Mouse (Mus musculus): ENCODE measurements around the gene Nmrk2.

Nmrk2 gene

DNA sequence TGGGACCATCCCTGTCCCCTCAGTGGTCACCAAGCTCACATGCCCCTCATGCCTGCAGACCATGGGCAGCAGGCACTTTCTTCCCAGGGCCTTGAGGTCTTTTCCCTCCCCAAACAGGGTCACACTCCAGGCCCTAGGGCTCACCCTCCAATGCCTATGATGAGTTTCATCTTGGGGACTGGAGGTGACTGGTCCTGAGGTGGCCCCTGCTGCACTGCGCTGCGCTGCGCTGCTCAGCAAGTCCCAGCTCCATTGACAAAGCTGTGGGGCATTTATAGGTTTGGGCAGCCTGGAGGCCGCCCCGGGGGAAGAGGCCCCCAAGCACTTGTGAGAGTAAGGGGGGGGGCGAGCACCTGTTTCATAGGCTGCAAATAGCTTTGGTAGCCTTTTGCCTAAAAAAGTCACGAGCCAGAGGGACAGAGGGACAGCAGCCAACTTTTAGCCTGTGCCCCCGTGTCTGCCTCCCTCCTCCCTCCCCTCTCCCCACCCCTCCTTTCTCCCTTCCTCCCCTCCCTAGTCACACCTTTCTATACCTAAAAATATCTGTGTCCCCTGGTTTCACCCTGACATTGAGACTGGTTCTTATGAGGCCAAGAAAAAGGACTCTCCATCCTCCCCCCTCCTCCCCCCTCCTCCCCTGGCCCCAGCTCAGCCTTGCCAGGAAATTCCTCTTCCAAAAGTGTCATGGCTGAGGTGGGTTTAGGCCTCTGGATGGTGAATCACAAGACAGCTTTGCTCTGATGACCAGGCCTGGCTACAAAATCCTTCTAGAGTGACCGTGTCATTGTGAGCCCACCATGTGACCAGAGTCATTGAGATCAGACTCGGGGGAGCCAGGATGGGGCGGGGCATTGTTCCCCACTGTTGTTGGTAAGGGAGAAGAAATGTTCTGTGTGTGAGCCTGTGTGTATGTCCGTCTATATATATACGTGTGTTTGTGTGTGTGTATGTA, at the start of gene Nmrk2:
Gene Nmrk2 (minus strand): TSS at position 245 of the 952 bp plus-strand sequence.
- in situ Hi-C loops (cut with MboI, MseI): loop anchor here (25.0 kb wide), 1 partner anchor 2010 kb away; no protein-coding TSS in a partner anchor

DNA sequence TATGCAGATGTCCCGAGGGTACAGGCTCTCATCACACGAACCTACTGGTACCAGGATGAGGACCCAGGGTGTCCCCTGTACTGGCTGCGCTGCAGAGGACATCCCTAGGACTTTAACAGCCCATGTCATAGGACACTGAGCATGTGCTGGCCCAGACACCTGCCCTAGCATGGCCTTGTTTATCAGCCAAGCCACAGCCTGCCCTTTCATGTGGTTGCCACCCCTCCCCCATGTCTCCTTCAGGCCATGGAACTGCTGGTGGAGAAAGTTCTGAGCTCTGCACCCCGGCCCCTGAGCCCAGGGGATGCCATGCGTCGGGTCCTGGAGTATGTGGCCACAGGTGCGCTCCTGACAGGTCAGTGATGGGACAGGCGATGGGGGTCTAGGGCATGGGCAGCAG, 47.6 kb upstream of the Nmrk2 start:
- in situ Hi-C loops (cut with MboI, MseI): loop anchor here (25.0 kb wide), 1 partner anchor 1388 kb away; the partner anchor contains the start of gene Tdg

DNA sequence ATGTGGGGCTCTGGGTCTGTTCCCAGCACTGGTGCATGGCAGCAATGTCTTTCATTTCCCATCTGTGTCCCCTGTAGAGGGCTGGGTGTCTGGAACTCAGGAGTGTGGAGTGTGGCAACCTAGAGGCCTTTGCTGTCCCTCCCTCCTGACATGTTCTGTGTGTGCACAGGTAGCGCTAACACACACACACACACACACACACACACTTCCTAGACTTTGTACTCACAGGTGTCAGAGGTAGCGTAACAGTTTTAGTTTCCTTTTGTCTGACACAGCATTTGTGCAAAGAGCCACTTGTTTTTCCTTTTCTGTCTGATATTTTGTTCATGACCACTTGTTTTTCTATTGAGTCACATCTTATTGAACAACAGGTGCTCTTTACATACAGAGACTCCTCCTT, 46.0 kb upstream of the Nmrk2 start:
- in situ Hi-C loops (cut with MboI, MseI): loop anchor here (25.0 kb wide), 1 partner anchor 1389 kb away; the partner anchor contains the start of gene Tdg

DNA sequence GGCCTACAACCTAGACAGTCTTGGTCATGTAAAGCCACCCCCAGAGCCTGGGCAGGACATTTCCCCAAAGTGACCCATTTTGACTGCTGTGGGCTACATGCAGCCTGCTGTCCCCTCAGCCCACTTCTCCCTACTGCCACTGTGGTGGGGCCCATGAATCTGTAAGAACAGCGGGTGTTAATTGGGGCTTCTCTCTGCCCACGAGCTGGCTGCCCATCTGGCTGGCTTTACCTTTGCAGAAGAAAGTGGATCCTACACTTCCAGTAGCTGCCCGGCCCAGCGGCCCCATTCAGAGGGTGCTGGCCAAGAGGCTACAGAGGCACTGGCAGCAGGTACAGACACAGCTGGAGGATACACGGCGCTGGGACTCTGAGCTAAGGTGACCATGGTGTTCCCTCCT, 43.3 kb upstream of the Nmrk2 start:
- in situ Hi-C loops (cut with MboI, MseI): loop anchor here (25.0 kb wide), 1 partner anchor 1392 kb away; the partner anchor contains the start of gene Tdg

DNA sequence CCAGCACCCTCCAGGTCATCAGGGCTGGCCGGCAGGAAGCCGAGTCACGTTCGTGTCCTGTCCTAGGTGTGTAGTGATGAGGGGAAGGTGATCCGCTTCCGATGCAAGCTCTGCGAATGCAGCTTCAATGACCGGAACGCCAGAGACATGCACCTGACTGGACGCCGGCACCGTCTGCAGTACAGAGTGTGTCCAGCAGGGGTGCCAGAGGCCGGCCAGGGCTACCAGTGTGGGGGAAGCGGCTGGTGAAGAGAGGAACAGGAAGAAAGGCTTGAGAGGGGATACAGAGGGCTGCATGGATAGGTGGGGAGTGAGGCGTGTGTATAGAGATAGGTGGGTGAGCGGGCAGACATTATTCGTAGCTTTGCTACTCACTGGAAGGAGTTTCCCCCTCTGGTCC, 42.7 kb upstream of the Nmrk2 start:
- in situ Hi-C loops (cut with MboI, MseI): loop anchor here (25.0 kb wide), 1 partner anchor 1393 kb away; the partner anchor contains the start of gene Tdg

DNA sequence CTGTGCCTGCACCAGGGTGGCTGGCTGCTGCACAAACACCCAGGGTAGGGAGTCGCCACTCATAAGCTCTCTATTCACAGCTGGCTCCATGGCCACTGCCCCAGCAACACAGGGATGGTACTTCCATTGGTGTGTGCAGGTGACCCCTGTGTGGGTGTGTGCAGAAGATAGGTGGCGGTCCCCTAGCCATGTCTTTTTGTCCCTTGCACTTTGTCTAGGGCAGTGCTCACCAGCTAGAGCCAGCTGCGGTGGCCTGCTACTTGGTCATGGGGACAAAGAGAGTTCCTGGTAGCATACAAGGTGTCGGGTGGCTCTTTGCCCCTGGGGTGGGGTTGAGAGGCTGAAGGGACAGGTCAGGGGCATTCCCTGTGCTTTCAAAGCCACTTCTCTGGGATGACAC, 42.3 kb upstream of the Nmrk2 start:
- in situ Hi-C loops (cut with MboI, MseI): loop anchor here (25.0 kb wide), 1 partner anchor 1393 kb away; the partner anchor contains the start of gene Tdg

DNA sequence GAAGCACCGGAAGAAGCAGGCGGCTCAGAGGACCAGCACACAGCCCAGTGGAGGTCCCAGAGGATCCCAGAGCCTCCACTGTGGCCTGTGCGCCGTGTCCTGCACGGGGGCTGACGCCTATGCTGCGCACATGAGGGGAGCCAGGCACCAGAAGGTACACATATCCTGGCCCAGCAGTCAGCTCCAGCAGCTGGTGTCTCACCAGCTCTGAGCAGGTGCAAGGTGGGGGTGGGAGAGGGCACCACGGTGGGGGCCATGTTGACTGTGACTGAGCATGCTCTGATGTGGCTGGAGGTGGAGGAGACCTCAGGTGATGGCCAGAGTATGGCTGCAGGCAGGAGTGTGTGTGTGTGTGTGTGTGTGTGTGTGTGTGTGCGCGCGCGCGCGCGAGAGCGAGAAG, 40.2 kb upstream of the Nmrk2 start:
- in situ Hi-C loops (cut with MboI, MseI): loop anchor here (25.0 kb wide), 1 partner anchor 1395 kb away; the partner anchor contains the start of gene Tdg

DNA sequence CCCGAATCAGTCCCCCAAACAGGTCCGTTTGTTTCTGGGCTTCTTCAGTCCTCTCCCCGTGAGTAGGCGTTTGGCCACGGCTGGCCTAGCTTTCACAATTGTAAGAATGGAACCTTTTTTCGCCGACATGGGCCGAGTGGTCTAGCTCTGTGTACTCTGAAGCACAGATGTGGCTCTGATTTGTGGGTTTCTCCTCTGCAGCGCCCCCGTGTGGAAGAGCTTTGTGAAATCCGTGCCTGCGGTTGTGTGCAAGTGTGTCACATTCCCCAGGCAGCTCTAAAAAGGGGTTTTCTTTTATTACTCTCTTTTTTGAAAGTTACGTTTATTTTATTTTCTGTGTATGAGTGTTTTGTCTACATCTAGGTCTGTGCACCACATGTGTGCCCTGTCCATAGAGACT, 39.0 kb upstream of the Nmrk2 start:
- in situ Hi-C loops (cut with MboI, MseI): loop anchor here (25.0 kb wide), 1 partner anchor 1396 kb away; the partner anchor contains the start of gene Tdg

DNA sequence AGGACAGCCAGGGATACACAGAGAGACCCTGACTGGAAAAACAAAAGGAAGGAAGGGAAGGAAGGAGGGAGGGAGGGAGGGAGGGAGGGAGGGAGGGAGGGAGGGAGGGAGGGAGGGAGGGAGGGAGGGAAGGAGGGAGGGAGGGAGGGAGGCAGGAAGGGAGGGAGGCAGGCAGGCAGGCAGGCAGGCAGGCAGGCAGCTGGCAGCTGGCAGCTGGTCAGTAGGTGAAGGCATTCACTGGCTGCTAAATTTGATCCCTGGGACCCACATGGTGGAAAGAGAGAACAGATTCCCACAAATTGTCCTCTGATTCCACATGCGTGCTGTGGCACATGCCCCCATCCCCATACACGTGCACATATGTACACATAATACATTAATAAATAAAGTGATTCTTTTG, 36.8 kb upstream of the Nmrk2 start:
- in situ Hi-C loops (cut with MboI, MseI): loop anchor here (5.0 to 25.0 kb wide), 2 partner anchors 41 to 1399 kb away; partner anchors contain the start of gene Tdg

DNA sequence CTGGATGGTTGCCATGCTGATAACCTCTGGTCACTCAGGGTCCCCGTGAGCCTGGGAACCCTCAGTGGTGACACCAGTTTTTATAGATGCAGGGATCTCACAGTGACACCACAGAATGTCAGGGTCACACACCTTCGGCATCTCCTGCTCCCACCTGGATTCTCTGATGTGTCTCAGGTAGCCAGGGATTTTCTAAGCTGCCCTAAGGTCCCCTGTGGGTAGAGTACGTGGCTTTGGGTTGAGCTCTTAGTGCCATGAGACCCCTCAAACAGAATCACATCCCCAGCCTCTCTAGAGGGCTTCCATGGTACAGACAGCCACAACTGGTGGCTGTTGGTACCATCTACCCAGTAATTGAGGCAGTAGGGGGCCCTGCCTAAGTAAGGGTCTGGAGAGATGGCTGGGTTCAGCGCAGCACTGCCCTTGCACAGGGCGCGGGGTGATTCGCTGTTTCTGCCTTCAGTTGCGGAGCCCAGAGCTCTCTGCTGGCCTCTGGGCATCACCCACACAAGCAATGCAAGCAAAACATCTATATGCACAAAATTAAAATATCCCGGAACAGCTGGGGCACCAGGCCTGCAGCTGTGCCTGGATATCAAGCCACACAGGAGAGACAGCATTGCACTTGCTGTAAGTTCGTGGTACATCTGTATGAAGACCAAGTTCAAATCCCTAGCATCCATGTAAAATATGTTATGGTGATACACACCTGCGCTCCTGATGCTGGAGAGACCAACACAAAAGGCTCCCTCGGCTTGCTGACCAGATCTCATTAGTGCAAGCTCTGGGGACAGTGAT, 34.8 kb upstream of the Nmrk2 start:
- in situ Hi-C loops (cut with MboI, MseI): loop anchor here (5.0 to 25.0 kb wide), 2 partner anchors 39 to 1401 kb away; partner anchors contain the start of gene Tdg

DNA sequence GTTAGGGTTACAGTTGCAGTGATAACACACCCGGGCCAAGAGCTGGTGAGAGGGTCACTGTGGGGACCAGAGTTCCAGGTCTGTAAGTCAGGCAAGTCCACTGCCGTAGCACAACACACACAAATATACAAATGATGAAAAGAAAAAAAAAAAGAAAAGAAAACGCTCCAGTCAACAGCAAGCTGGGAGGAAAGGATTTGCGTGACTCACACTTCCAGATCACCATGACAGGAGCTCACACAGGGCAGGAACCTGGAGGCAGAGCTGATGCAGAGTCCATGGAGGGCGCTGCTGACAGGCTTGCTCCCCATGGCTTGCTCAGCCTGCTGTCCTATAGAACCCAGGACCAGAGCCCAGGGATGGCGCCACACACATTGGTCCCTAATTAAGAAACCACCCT, 32.4 kb upstream of the Nmrk2 start:
- in situ Hi-C loops (cut with MboI, MseI): loop anchor here (25.0 kb wide), 1 partner anchor 1403 kb away; the partner anchor contains the start of gene Tdg

DNA sequence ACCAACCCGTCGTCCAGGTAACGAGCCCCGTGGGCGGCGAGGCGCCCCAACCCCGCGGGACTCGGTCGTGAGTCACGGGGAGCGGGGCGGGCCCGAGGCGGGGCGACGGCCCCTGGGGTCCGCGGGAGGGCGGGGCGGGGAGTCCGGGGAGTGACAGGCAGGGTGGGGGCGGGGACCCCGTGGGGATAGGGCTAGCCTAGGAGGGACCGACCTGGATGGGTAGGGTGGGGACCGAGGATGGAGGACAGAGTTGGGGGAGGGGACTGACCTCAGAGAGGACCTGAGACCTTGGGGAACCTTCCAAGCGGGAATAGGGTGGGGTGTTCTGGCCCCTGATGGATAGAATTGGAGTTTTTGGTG, 31.4 kb upstream of the Nmrk2 start:
- in situ Hi-C loops (cut with MboI, MseI): loop anchor here (25.0 kb wide), 1 partner anchor 1404 kb away; the partner anchor contains the start of gene Tdg

DNA sequence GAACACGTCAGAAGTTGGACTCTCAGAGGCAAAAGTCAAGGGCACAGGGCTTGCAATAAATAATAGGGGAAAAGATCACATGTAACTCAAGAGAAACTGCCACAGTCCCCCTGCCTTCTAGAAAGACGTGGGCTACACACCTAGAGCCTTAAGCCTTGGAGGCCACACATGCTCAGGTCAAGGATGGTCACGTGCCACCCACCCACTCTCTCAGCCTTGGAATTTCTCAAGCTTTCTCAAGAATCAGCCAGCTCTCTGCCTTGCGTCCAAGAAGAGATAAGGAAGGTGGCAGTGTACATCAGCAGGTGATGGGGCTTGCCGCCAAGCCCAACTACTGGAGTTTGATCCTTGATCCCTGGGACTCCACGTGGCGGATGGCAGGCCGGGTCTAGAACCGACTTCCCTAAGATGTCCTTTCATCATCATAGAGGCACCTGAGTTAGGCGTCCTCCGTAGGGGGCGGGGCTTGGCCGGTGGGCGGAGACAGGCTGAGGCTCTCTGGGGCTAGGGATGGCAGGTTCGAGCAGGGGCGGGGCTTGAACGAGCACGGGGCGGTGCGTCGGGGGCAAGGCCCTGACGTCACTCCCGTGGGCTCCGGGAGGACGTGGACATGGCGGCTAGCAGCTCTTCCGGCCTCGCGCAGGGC, 30.9 kb upstream of the Nmrk2 start, which contains the start of gene Zfr2:
Gene Zfr2 (plus strand): TSS at position 576 of the 646 bp plus-strand sequence.
- in situ Hi-C loops (cut with MboI, MseI): loop anchor here (25.0 kb wide), 1 partner anchor 1405 kb away; the partner anchor contains the start of gene Tdg

DNA sequence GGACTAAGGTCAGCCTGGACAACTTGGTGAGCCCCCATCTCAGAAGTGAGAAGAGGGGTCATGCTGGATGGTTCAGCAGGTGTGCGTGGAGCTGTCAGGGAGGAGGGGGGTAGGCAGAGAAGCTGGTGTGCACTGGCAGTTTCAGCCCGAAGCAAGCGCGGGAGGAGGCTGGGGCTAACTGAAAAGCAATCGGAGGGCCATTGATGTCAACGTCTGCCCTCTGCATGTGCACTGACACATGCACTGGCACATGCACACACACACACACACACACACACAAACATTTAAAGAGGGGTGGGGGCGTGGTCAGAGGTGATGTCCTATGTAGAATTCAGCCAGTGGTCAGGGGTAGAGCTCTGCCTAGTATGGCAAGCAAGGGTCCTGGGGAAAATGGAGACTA, 29.6 kb upstream of the Nmrk2 start:
- in situ Hi-C loops (cut with MboI, MseI): loop anchor here (25.0 kb wide), 1 partner anchor 1406 kb away; the partner anchor contains the start of gene Tdg

DNA sequence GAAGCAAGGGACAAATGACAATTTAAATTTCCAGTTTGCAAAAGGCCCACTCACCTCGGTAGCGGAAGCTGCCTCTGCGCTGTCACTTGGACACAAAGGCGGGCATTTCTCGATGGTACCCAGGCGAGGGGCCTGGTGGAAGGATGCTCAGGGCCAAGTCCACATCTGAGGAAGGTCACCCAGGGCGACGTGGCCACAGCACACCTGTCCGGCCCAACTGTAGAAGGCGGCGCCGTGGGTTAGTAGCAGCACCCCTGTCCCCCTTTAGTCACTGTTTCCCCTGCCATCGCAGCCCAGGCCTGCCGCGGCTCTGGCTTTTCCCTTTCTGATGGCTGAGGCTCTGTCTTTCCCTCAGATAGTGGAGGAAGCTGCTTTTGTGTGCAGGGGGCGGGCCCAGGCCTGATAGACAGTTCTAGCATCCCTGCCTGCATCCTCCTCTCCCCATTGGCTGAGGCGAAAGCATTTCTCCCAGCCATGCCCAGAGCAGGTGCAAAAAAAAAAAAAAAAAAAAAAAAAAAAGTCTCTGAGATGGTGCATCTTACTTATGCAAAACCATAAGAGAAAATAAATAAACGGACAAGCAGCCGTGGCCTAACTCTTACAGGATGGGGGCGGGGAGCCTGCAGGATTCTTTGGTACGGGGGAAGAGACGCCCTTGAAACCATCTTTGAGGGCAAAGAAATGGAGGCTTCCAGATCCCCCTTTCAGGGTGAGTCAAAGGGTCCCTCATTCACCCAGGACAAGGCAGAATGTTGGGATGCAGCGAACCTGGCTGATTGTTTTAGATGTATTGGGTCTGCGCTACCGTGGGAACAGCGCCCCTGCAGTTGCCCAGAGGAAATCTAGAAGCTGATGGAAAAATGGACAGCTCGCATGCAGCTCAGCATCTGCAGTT, 28.8 kb upstream of the Nmrk2 start, which contains the start of gene Atcay:
Gene Atcay (minus strand): TSS at position 396 of the 895 bp plus-strand sequence.
- in situ Hi-C loops (cut with MboI, MseI): loop anchor here (25.0 kb wide), 1 partner anchor 1407 kb away; the partner anchor contains the start of gene Tdg

DNA sequence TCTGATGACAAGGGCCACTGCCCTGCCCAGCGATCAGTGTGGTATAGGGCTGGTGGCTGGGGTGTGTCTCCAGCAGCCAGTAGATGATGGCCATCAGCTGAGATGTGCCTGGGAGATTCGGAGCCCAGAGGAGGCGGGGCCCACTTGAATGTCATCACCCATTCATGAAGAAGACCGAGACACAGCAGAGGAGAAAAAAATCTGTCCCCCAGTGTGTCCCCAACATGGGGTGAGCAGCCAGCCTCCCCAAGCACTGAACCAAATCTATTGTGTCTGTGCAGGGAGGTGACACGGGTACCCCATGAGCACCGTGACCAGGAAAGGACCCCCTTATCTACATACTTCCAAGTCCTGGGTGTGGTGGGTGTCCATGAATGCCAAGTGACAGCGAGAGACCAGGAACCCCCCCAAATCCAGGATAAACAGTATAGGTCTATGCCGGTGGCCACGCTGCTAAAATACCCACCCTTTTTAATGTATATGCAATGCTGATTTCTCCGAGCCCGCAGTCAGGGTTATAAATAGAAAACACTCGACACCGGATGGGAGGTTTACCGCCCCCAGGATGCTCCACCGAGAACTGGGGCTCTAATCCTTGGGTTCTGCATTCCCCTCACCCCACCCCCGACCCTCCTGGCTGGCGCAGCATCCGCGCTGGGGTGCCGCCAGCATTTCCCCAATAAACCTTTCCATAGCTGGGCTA, 28.0 kb upstream of the Nmrk2 start:
- in situ Hi-C loops (cut with MboI, MseI): loop anchor here (25.0 kb wide), 1 partner anchor 1407 kb away; the partner anchor contains the start of gene Tdg

DNA sequence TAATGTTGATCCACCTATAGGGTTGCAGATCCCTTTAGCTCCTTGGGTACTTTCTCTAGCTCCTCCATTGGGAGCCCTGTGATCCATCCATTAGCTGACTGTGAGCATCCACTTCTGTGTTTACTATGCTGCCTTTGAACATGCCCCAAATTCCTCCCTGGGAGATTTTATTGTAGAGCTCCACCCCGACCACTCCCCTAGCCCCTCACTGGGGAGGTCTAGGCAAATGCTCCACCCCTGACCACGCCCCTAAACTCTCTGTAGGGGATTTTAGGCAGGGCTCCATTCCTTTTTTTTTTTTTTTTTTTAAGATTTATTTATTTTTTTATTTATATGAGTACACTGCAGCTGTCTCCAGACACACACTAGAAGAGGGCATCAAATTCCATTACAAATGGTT, 21.9 kb upstream of the Nmrk2 start:
- in situ Hi-C loops (cut with MboI, MseI): loop anchor here (25.0 kb wide), 1 partner anchor 1989 kb away; no protein-coding TSS in a partner anchor

DNA sequence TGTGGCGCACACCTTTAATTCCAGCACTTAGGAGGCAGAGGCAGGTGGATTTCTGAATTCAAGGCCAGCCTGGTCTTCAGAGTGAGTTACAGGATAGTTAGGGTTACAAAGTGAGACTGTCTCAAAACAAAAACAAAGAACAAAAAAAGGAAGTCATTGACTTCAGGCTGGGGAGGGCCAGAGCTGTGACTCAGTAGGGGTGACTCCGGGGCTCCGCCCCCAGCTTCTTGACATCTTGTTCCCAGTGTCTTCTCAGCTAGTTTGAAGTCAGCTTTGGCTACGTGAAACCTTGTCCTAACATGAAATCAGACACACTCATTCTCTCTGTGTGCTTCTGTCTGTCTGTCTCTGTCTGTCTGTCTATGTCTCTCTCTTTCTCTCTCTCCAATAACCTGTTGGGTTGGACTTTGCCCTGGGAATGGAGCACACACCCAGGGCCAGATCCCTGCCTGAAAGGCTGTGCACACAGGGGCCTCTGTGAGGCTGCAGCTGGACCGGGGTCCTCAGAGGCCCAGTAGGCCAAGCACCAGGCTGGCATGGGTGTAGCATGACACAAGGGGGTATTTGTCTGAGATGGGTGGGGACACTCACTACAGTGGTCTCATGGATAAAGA, 19.7 kb upstream of the Nmrk2 start:
- in situ Hi-C loops (cut with MboI, MseI): loop anchor here (25.0 kb wide), 1 partner anchor 1991 kb away; no protein-coding TSS in a partner anchor
